8 mouse cellular contexts compared by ENCODE assay signal in the genomic region with DNA sequence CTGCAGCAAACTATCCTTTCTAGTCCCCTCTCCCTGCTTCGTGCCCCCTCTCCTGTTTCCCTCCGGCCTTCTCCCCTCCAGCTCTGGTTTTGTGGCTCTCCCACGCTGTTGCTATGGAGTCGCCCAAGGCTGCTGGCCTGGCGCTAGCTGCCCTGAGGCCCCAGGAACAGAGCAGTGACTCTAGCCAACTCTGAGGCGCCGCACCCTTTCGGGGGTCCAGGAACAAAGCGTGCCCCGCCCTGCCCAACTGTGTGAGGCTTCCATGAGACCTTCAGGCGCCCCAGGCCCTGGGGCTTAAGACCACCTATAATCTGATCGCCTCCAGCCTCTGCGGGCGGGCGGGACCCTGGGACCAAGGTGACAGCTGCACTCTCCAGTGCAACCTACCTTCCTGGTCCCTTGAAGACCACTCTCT.
DNase-seq lines count a peak whose midpoint lies in the region; ATAC-seq and TF ChIP-seq lines count a peak whose summit lies in the region.

No protein-coding gene starts in this region.

- no peaks in the 10 kb centered on the region for H3K27me3 ChIP-seq in cerebellum, adult 2 months (ENCODE audit: control insufficient read depth, insufficient read depth, low read length)
- peaks cover 12% of the 10 kb centered on the region; the same call in 1 of the 2 replicates for H3K27me3 ChIP-seq in forebrain, embryonic 11.5 days (ENCODE audit: control insufficient read depth, insufficient read depth, low read length)
- peaks cover 18% of the 10 kb centered on the region for H3K27me3 ChIP-seq in hindbrain, embryonic 12.5 days
- no peaks in the 10 kb centered on the region for H3K27me3 ChIP-seq in lung, embryonic 15.5 days

- TF ChIP-seq POLR2A in cerebellum, adult 2 months (IDR thresholded peaks at IDR 0.05; ENCODE audit: borderline replicate concordance, insufficient read depth, low read length), result no peak

- no peaks in the 10 kb centered on the region for H3K4me1 ChIP-seq in cerebellum, adult 2 months (ENCODE audit: control insufficient read depth, insufficient read depth, low read length)
- peaks cover 14% of the 10 kb centered on the region for H3K4me1 ChIP-seq in forebrain, embryonic 11.5 days (replicated peaks; ENCODE audit: control insufficient read depth, insufficient read depth, low read length)
- peaks cover 21% of the 10 kb centered on the region for H3K4me1 ChIP-seq in hindbrain, embryonic 12.5 days
- peaks cover 15% of the 10 kb centered on the region for H3K4me1 ChIP-seq in lung, embryonic 15.5 days

- H3K27ac ChIP-seq in cerebellum, adult 2 months (ENCODE audit: insufficient read depth, low read length), result no peak overlapping the region
- no peak overlapping the region for H3K27ac ChIP-seq in forebrain, embryonic 11.5 days (ENCODE audit: low read depth, low read length)
- peak overlapping the region; percentile 30 for H3K27ac ChIP-seq in hindbrain, embryonic 12.5 days
- H3K27ac ChIP-seq in lung, embryonic 15.5 days, result no peak overlapping the region

- WGBS in cerebellum, adult 2 months, result 8% methylated on average over 15 of the region's 15 CpGs
- under 1% methylated on average over 15 of the region's 15 CpGs for WGBS in forebrain, embryonic 11.5 days
- whole genome bisulfite sequencing in hindbrain, embryonic 12.5 days, result under 1% methylated on average over 15 of the region's 15 CpGs
- 3% methylated on average over 15 of the region's 15 CpGs for WGBS in lung, embryonic 15.5 days

- no peak for TF ChIP-seq CTCF in cerebellum, adult 2 months (IDR thresholded peaks at IDR 0.05; ENCODE audit: borderline replicate concordance, insufficient read depth, low read depth, low read length)

- peak overlapping the region; percentile 51 for H3K9ac ChIP-seq in forebrain, embryonic 11.5 days (ENCODE audit: low read length)
- H3K9ac ChIP-seq in hindbrain, embryonic 12.5 days, result peak overlapping the region; percentile 71
- H3K9ac ChIP-seq in lung, embryonic 15.5 days, result peak overlapping the region; percentile 48

- peak; percentile 78 for ATAC-seq in forebrain, embryonic 11.5 days (replicated peaks; ENCODE audit: low FRiP score)
- ATAC-seq in hindbrain, embryonic 12.5 days (ENCODE audit: low FRiP score), result peak; percentile 80
- ATAC-seq in lung, embryonic 15.5 days (ENCODE audit: borderline replicate concordance, extremely low read depth, low FRiP score, low TSS enrichment), result peak; percentile 80

- H3K9me3 ChIP-seq in forebrain, embryonic 11.5 days (ENCODE audit: control insufficient read depth, low read length), result no peaks in the 10 kb centered on the region
- no peaks in the 10 kb centered on the region for H3K9me3 ChIP-seq in hindbrain, embryonic 12.5 days (replicated peaks)
- H3K9me3 ChIP-seq in lung, embryonic 15.5 days, result no peaks in the 10 kb centered on the region

- H3K4me2 ChIP-seq in forebrain, embryonic 11.5 days (ENCODE audit: low read depth, low read length, severe bottlenecking), result peak overlapping the region; percentile 59
- peak overlapping the region; percentile 97 for H3K4me2 ChIP-seq in hindbrain, embryonic 12.5 days (replicated peaks)
- peak overlapping the region; percentile 90 for H3K4me2 ChIP-seq in lung, embryonic 15.5 days

- peak overlapping the region; percentile 48 for H3K4me3 ChIP-seq in cerebellum, adult 2 months (replicated peaks; ENCODE audit: insufficient read depth, low read depth, low read length)
- H3K4me3 ChIP-seq in forebrain, embryonic 11.5 days (ENCODE audit: low read depth, low read length), result peak overlapping the region; percentile 33
- peak overlapping the region; percentile 50 for H3K4me3 ChIP-seq in hindbrain, embryonic 12.5 days
- peak overlapping the region; percentile 47 for H3K4me3 ChIP-seq in lung, embryonic 15.5 days

- H3K36me3 ChIP-seq in forebrain, embryonic 11.5 days (ENCODE audit: control insufficient read depth, insufficient read depth, low read length), result no peaks in the 10 kb centered on the region
- H3K36me3 ChIP-seq in hindbrain, embryonic 12.5 days, result no peaks in the 10 kb centered on the region
- no peaks in the 10 kb centered on the region for H3K36me3 ChIP-seq in lung, embryonic 15.5 days

- peak in 1 of 2 experiments; percentile 8 for DNase-seq in cerebellum, adult 2 months
- DNase-seq in cerebellum, adult 9-11 months, result no peak
- peak; percentile 62 for DNase-seq in ZHBTc4 (ENCODE audit: low read depth, low spot score)
- peak; percentile 71 for DNase-seq in forebrain, embryonic 11.5 days (ENCODE audit: low spot score)
- DNase-seq in retina, embryonic 14.5 days (ENCODE audit: low spot score), result peak; percentile 76
- no peak for DNase-seq in spleen, postnatal 10 days (ENCODE audit: low spot score in 2 of 2)

Comparison
In these comparisons a context has a peak if more than half of its experiments do, and no peak if none do; other contexts are left out.
1. DNase-seq: peak in ZHBTc4 (single experiment), forebrain, embryonic 11.5 days (single experiment) and retina, embryonic 14.5 days (single experiment); none in cerebellum, adult 9-11 months (single experiment) and spleen, postnatal 10 days (0 of 2).
2. Peak in every context shown above with its lines, with median percentiles within 50 percentile points of each other: H3K4me3 ChIP-seq, ATAC-seq, H3K4me2 ChIP-seq and H3K9ac ChIP-seq.